Mouse (Mus musculus) kidney, postnatal 25 days (tissue): ENCODE data around the gene Chst12.
"Not testable (repeated sequence)": the region's sequence is repeated elsewhere in the genome, so short reads cannot be mapped to it uniquely, and the experiment has no call there.

Source experiments
- DNase-seq, 2 experiments: peaks; one replicate each; pipeline ENCODE4 v3.0.0; 2021; ENCODE audit warnings: mixed read lengths in 2 of 2

The Chst12 gene

GRCm38 (mm10) chr5:140505208-140505780, at the start of gene Chst12:
Gene Chst12 (plus strand): TSS chr5:140505550.
- DNase-seq, result peak; percentile 99

GRCm38 (mm10) chr5:140461476-140461875, 43.9 kb upstream of the Chst12 start:
- DNase-seq, result no peak

GRCm38 (mm10) chr5:140463151-140463550, 42.2 kb upstream of the Chst12 start:
- not testable (repeated sequence) for DNase-seq

- DNase-seq, result no peak
Measured at GRCm38 (mm10) chr5:140464943-140465342, 40.4 kb upstream of the Chst12 start.

- DNase-seq, result no peak
Measured at GRCm38 (mm10) chr5:140472336-140472735, 33.0 kb upstream of the Chst12 start.

GRCm38 (mm10) chr5:140481458-140481857, 23.9 kb upstream of the Chst12 start:
- DNase-seq, result no peak

- DNase-seq, result no peak
Measured at GRCm38 (mm10) chr5:140491142-140491541, 14.2 kb upstream of the Chst12 start.

- DNase-seq, result no peak
Measured at GRCm38 (mm10) chr5:140492684-140493233, 12.6 kb upstream of the Chst12 start.

GRCm38 (mm10) chr5:140498176-140498575, 7.2 kb upstream of the Chst12 start:
- no peak for DNase-seq

GRCm38 (mm10) chr5:140500736-140501135, 4.6 kb upstream of the Chst12 start:
- no peak for DNase-seq

GRCm38 (mm10) chr5:140501982-140502836, 3.1 kb upstream of the Chst12 start:
- DNase-seq, result no peak

GRCm38 (mm10) chr5:140502925-140503324, 2.4 kb upstream of the Chst12 start:
- peak; percentile 90 to 93 for DNase-seq

GRCm38 (mm10) chr5:140506096-140506794, 895 bp downstream of the Chst12 start:
- DNase-seq, result no peak

GRCm38 (mm10) chr5:140507466-140508208, 2.3 kb downstream of the Chst12 start:
- DNase-seq, result no peak

GRCm38 (mm10) chr5:140508686-140509085, 3.3 kb downstream of the Chst12 start:
- peak in 1 of 2 experiments; percentile 11 for DNase-seq

GRCm38 (mm10) chr5:140509204-140509603, 3.9 kb downstream of the Chst12 start:
- no peak for DNase-seq

- no peak for DNase-seq
Measured at GRCm38 (mm10) chr5:140510012-140511000, 5.0 kb downstream of the Chst12 start.

GRCm38 (mm10) chr5:140513921-140514320, 8.6 kb downstream of the Chst12 start:
- no peak for DNase-seq

- no peak for DNase-seq
Measured at GRCm38 (mm10) chr5:140514799-140515486, 9.6 kb downstream of the Chst12 start.

GRCm38 (mm10) chr5:140517159-140517920, 12.0 kb downstream of the Chst12 start:
- no peak for DNase-seq
